Mouse (Mus musculus) megakaryocyte, embryonic 14.5 days (primary cell): ENCODE measurements at regions not wholly inside any gene's neighbourhood (a gene's known extent, or its start where the extent isn't known, plus 50 kb on each side); places are given as distances from the start of the nearest gene placed in this dataset.

Source experiments
- FLI1 ChIP-seq: IDR thresholded peaks from 2 replicates; pipeline ENCODE4 v1.6.1; 2012; ENCODE audit warnings: low read length, inconsistent platforms, mixed read lengths
- GATA1 ChIP-seq: IDR thresholded peaks from 3 replicates; pipeline ENCODE4 v1.6.1; 2012; ENCODE audit warnings: mixed read lengths, low read length, inconsistent platforms, borderline replicate concordance

GRCm38 (mm10) chr10:98700407-98700806 is 213.8 kb upstream of the Atp2b1 start:
- no peak for TF ChIP-seq GATA1
- TF ChIP-seq FLI1, result no peak
